Mouse (Mus musculus) heart, adult 2 months (tissue): ENCODE measurements at regions not wholly inside any gene's neighbourhood (a gene's known extent, or its start where the extent isn't known, plus 50 kb on each side); places are given as distances from the start of the nearest gene placed in this dataset.

ENCODE experiments used
- DNase-seq, 2 experiments: peaks; one replicate each; pipeline ENCODE4 v3.0.0; 2021
- H3K27ac ChIP-seq: fragments of 200-600 bp; 2 replicates; pipeline ENCODE4 v1.8.1; 2022
- H3K27me3 ChIP-seq: fragments of 200-500 bp; 2 replicates; pipeline ENCODE4 v1.6.1; 2012; ENCODE audit warnings: mild to moderate bottlenecking, low read length, inconsistent platforms, mixed read lengths; ENCODE audit not compliant: control insufficient read depth, insufficient read depth
- H3K36me3 ChIP-seq: fragments of 200-500 bp; 2 replicates; pipeline ENCODE4 v1.6.1; 2012; ENCODE audit warnings: low read length, inconsistent platforms; ENCODE audit not compliant: control insufficient read depth, insufficient read depth
- H3K4me1 ChIP-seq: fragments of 200-500 bp; 2 replicates; pipeline ENCODE4 v1.6.1; 2011; ENCODE audit warnings: low read length; ENCODE audit not compliant: control insufficient read depth, insufficient read depth
- H3K4me3 ChIP-seq: fragments of 200-600 bp; 2 replicates; pipeline ENCODE4 v1.8.1; 2022
- H3K79me2 ChIP-seq: fragments of 200-500 bp; replicated peaks from 2 replicates; pipeline ENCODE4 v1.6.1; 2012; ENCODE audit warnings: mild to moderate bottlenecking, inconsistent platforms, low read length, moderate library complexity, mixed read lengths; ENCODE audit not compliant: control insufficient read depth, insufficient read depth
- H3K9ac ChIP-seq: fragments of 200-500 bp; 2 replicates; pipeline ENCODE4 v1.6.1; 2012; ENCODE audit warnings: low read depth, mild to moderate bottlenecking, control low read depth, inconsistent platforms, low read length, mixed read lengths
- CTCF ChIP-seq: fragments of 200-600 bp; IDR thresholded peaks from 2 replicates; pipeline ENCODE4 v1.8.1; 2022; ENCODE audit warnings: antibody characterized with exemption, mild to moderate bottlenecking, moderate library complexity
- EP300 ChIP-seq: fragments of 200-500 bp; IDR thresholded peaks from 2 replicates; pipeline ENCODE4 v1.6.1; 2011; ENCODE audit warnings: low read depth, low read length, control low read depth; ENCODE audit not compliant: insufficient read depth
- POLR2A ChIP-seq: fragments of 200-500 bp; IDR thresholded peaks from 2 replicates; pipeline ENCODE4 v1.6.1; 2011; ENCODE audit warnings: mild to moderate bottlenecking, low read depth, low read length, control low read depth; ENCODE audit not compliant: insufficient read depth
- WGBS: fragments of 180-500 bp; shearing (Covaris S2); methylation state at CpG from one replicate; pipeline ENCODE4 v1.1.7; 2018; 5-methylcytosine and 5-hydroxymethylcytosine counted together
- intact Hi-C: fragments of 180-260 bp; cut with DNase I; formaldehyde crosslinking; loops from one replicate; pipeline ENCODE4 v1.15.1; 2025

DNA sequence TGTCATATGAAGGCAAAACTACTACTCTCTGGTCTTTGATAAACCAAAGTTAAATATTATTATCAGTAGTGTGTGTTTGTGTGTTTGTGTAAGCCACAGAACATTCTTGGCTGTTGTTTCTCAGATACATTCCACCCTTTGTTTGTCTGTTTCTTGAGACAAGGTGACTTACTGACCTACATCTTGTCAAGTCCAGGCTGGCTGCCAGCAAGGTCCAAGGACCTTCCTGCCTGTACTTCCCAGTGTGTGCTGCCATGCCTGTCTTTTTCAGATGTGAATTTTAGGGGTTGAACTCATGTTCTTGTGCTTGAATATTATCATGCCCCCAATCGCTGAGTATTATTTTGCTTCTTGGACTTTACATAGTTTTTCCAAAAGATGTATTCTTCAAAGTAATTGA lies 235.5 kb upstream of the Fermt1 start:
- H3K27me3 ChIP-seq, result no peaks in the 10 kb centered on the region
- TF ChIP-seq EP300 (no peak), CTCF (no peak), POLR2A (no peak)
- no peaks in the 10 kb centered on the region for H3K79me2 ChIP-seq
- H3K27ac ChIP-seq, result no peak overlapping the region
- no peak for DNase-seq
- no peak overlapping the region for H3K4me3 ChIP-seq
- H3K9ac ChIP-seq, result no peak overlapping the region
- intact Hi-C loops, result no loop called here
- H3K36me3 ChIP-seq, result no peaks in the 10 kb centered on the region
- 84% methylated on average over 1 of the region's 1 CpGs for WGBS
- no peaks in the 10 kb centered on the region for H3K4me1 ChIP-seq

DNA sequence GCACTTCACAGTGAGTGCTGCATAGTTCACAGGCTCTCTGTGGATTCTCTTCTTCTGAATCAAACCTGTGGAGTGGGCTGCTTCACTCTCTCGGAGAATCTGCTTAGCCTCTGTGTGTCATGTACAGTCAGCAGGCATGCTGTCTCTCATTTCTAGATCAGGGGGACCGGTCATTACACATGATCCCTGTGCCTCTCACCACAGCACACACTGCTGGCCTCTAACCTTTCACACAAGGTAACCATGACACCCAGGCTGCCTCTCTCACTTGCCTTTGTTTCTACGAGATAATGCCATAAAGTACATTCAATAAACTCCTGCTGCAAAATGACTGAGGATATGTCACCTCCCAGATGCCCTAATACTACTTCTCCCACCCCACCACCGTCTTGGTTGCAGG lies 237.2 kb upstream of the Fermt1 start:
- Histone ChIP-seq H3K27me3 (no peaks in the 10 kb centered on the region), H3K9ac (no peak overlapping the region), H3K36me3 (no peaks in the 10 kb centered on the region), H3K4me3 (no peak overlapping the region), H3K4me1 (no peaks in the 10 kb centered on the region), H3K79me2 (no peaks in the 10 kb centered on the region), H3K27ac (no peak overlapping the region)
- intact Hi-C loops, result no loop called here
- WGBS, result 73% methylated on average over 4 of the region's 4 CpGs
- TF ChIP-seq POLR2A, result no peak
- no peak for TF ChIP-seq CTCF
- no peak for TF ChIP-seq EP300
- no peak for DNase-seq

DNA sequence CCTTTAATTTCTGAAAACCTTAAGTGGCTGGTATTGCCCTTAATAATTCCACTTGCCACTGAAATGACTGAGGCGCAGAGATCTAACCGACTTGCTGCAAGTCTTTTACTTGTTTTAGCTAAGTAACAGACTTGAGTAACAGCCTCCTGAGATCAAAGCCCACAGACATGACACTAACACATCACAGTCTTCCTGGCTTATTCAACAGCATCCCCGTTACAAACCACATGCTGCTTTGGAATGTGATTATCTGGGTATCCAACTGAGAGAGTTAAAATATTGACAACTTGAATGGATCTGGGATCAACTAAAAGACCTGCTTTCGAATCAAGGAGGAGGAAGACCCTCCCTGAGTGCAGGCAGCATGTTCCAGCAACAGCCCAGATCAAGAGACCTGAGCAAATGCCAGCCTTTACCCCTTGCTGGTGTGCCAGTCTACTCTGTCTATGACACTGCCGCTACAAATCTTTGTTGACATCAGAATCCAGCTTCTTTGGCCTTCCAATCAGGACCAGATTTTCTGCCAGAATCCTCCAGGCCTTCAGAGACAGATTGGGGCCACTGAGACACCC lies 258.7 kb upstream of the Fermt1 start:
- H3K4me1 ChIP-seq, result no peaks in the 10 kb centered on the region
- H3K27me3 ChIP-seq, result no peaks in the 10 kb centered on the region
- 45% methylated on average over 5 of the region's 5 CpGs for WGBS
- no peak for DNase-seq
- intact Hi-C loops, result no loop called here
- H3K79me2 ChIP-seq, result no peaks in the 10 kb centered on the region
- H3K36me3 ChIP-seq, result no peaks in the 10 kb centered on the region
- TF ChIP-seq CTCF, result no peak
- no peak for TF ChIP-seq EP300
- no peak for TF ChIP-seq POLR2A
- H3K9ac ChIP-seq, result no peak overlapping the region
- H3K27ac ChIP-seq, result no peak overlapping the region
- H3K4me3 ChIP-seq, result no peak overlapping the region

DNA sequence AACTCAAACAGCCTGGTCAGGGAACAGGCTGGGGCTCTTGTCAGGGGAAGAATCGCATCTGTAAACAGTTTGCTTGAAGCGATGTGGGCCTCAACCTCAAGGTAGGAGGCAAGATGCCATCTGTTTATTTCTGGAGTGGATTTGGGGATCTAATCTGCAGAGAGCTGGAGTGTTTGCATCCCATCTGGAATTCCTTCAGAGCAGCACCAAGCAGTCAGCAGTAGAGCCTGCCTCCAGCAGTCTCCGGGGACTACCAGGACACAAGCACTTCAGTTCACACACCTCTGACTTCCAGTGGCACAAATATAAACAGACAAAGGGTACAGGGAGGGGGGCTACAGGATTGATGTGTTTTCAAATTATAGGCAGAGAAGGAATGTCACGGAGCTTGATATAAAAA lies 262.8 kb upstream of the Fermt1 start:
- intact Hi-C loops, result no loop called here
- no peak for TF ChIP-seq CTCF
- no peak for TF ChIP-seq EP300
- no peak for TF ChIP-seq POLR2A
- Histone ChIP-seq H3K36me3 (no peaks in the 10 kb centered on the region), H3K9ac (no peak overlapping the region), H3K4me3 (no peak overlapping the region), H3K4me1 (no peaks in the 10 kb centered on the region), H3K27ac (no peak overlapping the region), H3K27me3 (no peaks in the 10 kb centered on the region), H3K79me2 (no peaks in the 10 kb centered on the region)
- WGBS, result 56% methylated on average over 4 of the region's 4 CpGs
- DNase-seq, result no peak

DNA sequence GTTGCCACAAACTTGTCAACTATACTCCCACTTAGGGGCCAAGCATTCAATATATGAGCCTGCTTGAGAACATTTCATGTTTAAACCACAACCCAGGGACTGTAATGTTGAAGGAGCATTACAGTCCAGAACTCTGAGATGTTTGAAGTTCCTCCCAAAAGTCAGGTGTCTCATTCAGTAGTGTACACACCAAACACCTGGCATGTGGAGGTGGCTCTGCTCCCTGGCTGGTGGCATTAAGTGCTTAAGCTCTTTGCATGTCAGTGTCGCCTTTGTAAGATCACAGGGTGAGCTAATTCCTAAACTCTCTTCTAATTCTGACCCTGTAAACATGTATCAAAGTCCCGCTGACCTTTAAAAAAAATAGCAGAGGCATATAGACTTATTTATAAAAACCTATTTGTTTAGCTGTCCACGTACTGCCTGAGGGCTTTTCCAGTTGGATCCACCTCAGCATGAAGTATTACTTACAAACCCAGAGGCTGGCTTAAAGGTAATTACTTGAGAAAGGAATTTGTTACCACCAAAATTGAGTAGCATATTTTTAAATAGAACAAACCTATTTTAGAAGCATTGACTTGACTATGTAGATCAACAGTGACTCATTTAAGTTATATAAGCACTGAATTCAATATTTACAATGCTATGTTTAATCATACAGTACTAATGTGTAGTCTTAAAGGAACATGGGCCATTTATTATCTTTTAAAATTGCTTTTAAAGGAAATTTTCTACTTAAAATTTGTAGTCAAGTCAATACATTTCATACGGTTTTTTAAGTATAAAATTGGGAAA lies 276.3 kb upstream of the Fermt1 start:
- Histone ChIP-seq H3K79me2 (no peaks in the 10 kb centered on the region), H3K4me1 (no peaks in the 10 kb centered on the region), H3K27me3 (no peaks in the 10 kb centered on the region), H3K36me3 (no peaks in the 10 kb centered on the region), H3K4me3 (no peak overlapping the region), H3K27ac (no peak overlapping the region), H3K9ac (no peak overlapping the region)
- no peak for TF ChIP-seq POLR2A
- no peak for TF ChIP-seq CTCF
- no peak for TF ChIP-seq EP300
- intact Hi-C loops, result no loop called here
- WGBS, result 72% methylated on average over 4 of the region's 4 CpGs
- no peak for DNase-seq

- no peaks in the 10 kb centered on the region for H3K36me3 ChIP-seq
- intact Hi-C loops, result no loop called here
- no peak for TF ChIP-seq CTCF
- no peak for TF ChIP-seq POLR2A
- TF ChIP-seq EP300, result no peak
- H3K27ac ChIP-seq, result no peak overlapping the region
- WGBS, result 61% methylated on average over 4 of the region's 4 CpGs
- H3K4me3 ChIP-seq, result no peak overlapping the region
- H3K4me1 ChIP-seq, result no peaks in the 10 kb centered on the region
- H3K9ac ChIP-seq, result no peak overlapping the region
- no peak for DNase-seq
- 0 out of 2 replicates have a peak, but pooled peaks cover 1% of the 10 kb centered on the region for H3K27me3 ChIP-seq
- H3K79me2 ChIP-seq, result no peaks in the 10 kb centered on the region
These were observed 289.6 kb upstream of the Fermt1 start for GRCm38 (mm10) chr2:133235175-133235920.
